Mouse (Mus musculus): Measurements from ENCODE around the gene Btc. TPM values are rescaled to one million over a fixed set of nuclear protein-coding genes. Genes with fewer than 3 reads are reported as not detected.
A peak's percentile ranks its signal among the peaks of the same experiment; 100 is the strongest.

Gene Btc
- polyA plus RNA-seq (2015; fragmentation: Nextera tagmentation; extraction: Ambion mirVana) = 7.0 and 8.8 TPM in 2 replicates

DNA sequence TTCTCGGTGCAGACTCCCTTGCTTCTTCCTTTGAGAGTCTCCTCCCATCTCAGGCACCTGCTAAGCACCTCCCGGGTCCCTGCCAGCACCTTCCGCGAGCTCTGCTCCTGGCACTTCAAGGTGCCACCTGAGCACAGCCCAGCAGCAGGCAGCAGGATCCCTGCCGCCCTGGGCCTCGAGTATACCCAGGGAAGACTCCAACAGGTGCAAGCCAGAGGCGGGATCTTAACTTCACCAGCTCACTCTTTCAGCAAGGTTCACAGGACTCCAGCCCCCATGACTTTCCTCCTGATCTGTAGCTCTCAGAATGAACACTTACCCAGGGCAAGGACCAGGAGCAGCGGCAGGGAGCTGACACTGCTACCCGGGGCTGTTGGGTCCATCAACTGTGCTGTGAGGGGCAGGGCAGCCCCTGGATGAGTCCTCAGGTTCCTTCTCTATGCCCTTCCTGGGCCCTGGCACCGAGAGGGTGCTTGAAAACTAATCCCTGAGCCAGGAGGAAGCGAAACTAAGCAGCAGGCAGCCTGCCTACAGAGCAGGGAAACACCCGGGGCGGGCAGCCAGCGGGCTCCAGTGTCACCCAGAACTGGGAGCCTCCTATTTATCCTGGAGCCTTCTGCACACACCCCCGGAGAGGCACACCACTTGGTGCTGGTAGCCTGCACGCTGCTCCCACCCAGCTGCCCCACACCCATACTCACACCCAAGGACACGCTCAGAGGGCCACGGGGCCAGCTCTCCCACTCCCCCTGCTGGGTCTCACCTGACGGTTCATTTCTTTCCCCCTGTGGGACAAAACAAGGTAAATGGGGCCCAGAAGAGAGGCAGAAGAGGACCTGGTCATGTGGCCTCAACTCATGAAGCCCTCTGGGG lies at the start of gene Btc:
Btc (minus strand) TSS at position 656 of the 873 bp plus-strand sequence.
- H3K27ac ChIP-seq (ENCODE audit: low read length) = peak within 1 kb of the TSS; percentile 83
- H3K36me3 ChIP-seq (ENCODE audit: control insufficient read depth, insufficient read depth, low read length) = no peaks in the 10 kb centered on the region
- 7% methylated on average over 19 of the region's 19 CpGs for WGBS
- H3K27me3 ChIP-seq (ENCODE audit: control insufficient read depth, insufficient read depth, low read length) = no peaks in the 10 kb centered on the region
- peak within 1 kb of the TSS; percentile 67 for H3K4me2 ChIP-seq (ENCODE audit: low read depth, low read length)
- H3K9ac ChIP-seq (ENCODE audit: low read length) = peak within 1 kb of the TSS; percentile 78
- no peaks in the 10 kb centered on the region; the same call in 1 of the 2 replicates for H3K4me1 ChIP-seq (ENCODE audit: control insufficient read depth, insufficient read depth, low read length)
- H3K9me3 ChIP-seq (replicated peaks; ENCODE audit: control insufficient read depth, low read length) = no peaks in the 10 kb centered on the region
- peak within 1 kb of the TSS; percentile 58 for H3K4me3 ChIP-seq (replicated peaks; ENCODE audit: low read length)
- ATAC-seq (ENCODE audit: insufficient read depth, low FRiP score) = peak; percentile 92

DNA sequence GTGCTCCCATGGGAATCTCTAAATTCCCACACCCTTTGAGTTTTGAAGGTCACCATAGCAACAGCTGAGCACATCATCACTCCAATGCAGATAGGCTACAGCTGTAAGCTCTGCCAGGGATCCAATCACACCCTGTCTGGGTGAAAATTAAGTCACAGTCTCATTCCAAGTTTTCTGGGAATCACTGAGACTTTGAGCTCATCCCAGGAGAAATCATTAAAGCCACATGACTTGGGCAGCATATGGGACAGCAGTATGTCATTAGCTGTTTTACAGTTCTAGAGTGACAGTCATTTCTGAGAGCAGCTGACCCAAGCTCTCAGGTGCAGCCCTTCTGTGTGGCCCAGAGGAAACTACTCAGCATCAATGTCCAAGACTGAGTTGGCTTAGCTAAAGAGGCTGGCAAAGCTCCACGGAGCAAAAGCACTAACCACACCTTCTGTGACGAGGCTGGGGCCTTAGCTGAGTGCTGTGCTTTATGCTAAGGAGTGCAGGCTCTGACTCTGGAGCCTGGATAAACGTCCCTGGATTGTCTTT lies 42.3 kb upstream of the Btc start:
- Histone ChIP-seq H3K4me3 (replicated peaks; ENCODE audit: low read length) (no peak overlapping the region), H3K9me3 (replicated peaks; ENCODE audit: control insufficient read depth, low read length) (no peaks in the 10 kb centered on the region), H3K36me3 (ENCODE audit: control insufficient read depth, insufficient read depth, low read length) (no peaks in the 10 kb centered on the region), H3K27ac (ENCODE audit: low read length) (no peak overlapping the region), H3K4me1 (ENCODE audit: control insufficient read depth, insufficient read depth, low read length) (no peaks in the 10 kb centered on the region), H3K4me2 (ENCODE audit: low read depth, low read length) (no peak overlapping the region), H3K9ac (ENCODE audit: low read length) (no peak overlapping the region), H3K27me3 (ENCODE audit: control insufficient read depth, insufficient read depth, low read length) (no peaks in the 10 kb centered on the region)
- WGBS = 21% methylated on average over 3 of the region's 3 CpGs
- ATAC-seq (ENCODE audit: insufficient read depth, low FRiP score) = peak; percentile 40; the same call in 1 of the 2 replicates

DNA sequence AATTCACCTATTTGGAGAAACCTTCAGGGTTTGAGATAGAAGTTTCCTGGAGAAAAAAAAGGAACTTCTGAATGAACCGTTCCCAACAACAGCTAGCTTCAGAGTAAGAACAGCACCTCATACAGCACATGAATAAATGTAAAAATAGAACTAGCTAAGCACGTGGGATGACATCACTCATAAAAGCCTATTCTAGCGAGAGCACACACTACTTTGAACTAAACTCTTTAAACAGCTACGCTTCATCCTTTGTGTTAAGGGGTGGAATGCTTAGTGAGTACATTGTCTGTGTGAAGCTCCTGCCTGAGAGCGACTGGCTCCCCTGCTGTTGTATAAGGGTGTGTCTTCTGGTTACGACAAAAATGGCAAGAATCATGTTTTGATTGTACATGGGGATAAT lies 33.8 kb upstream of the Btc start:
- H3K27ac ChIP-seq (ENCODE audit: low read length) = no peak overlapping the region
- no peak for ATAC-seq (ENCODE audit: insufficient read depth, low FRiP score)
- H3K36me3 ChIP-seq (ENCODE audit: control insufficient read depth, insufficient read depth, low read length) = no peaks in the 10 kb centered on the region
- H3K4me2 ChIP-seq (ENCODE audit: low read depth, low read length) = no peak overlapping the region
- 56% methylated on average over 6 of the region's 6 CpGs for WGBS
- H3K4me1 ChIP-seq (ENCODE audit: control insufficient read depth, insufficient read depth, low read length) = no peaks in the 10 kb centered on the region
- no peak overlapping the region for H3K4me3 ChIP-seq (replicated peaks; ENCODE audit: low read length)
- H3K27me3 ChIP-seq (ENCODE audit: control insufficient read depth, insufficient read depth, low read length) = no peaks in the 10 kb centered on the region
- H3K9me3 ChIP-seq (replicated peaks; ENCODE audit: control insufficient read depth, low read length) = no peaks in the 10 kb centered on the region
- no peak overlapping the region for H3K9ac ChIP-seq (ENCODE audit: low read length)

DNA sequence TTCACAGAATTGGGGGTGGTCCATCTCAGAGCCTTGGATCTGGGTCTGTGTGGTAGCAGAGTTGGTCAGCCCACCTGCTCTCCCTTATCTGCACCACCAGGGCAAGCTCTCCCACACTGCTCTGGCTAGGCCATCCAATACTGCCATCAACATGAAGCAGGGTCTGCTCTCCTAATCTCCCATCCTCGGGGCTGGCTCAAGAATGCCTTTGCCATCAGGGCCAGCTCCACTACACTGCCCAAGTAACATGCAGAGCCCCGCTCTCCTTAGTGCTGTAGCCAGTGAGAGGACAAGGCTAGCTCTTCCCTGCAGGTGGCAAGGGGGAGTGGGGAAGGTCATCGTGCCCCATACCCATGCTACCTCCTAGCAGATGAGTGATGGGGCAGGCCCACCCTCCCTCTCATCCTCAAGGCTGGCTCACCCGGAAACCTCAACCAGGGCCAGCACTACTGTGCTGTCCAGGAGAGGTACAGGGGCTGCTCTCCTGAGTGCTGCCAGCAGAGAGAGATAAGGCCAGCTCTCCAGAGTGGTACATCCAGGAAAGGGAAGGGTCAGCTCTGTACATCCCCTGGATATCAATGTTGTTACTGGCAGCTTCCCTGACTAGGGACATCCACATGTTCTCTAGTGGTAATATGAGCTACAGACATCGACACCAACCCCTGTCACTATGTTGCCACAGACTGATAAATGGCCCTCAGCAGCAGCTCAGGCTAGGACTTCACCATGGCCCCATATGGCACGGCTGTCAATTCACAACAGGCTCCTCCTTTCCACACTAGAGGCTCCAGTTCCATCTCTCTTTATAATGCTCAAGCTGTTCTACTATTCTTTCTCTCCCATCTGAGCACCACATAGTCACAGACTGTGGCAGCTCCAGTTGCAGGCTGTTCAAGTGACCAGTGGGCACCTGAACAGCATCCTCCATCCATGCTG lies 32.2 kb upstream of the Btc start:
- ATAC-seq (ENCODE audit: insufficient read depth, low FRiP score) = no peak; the same call in 1 of the 2 replicates
- no peak overlapping the region for H3K9ac ChIP-seq (ENCODE audit: low read length)
- no peak overlapping the region for H3K27ac ChIP-seq (ENCODE audit: low read length)
- 61% methylated on average over 6 of the region's 6 CpGs for WGBS
- no peaks in the 10 kb centered on the region for H3K9me3 ChIP-seq (replicated peaks; ENCODE audit: control insufficient read depth, low read length)
- no peaks in the 10 kb centered on the region for H3K36me3 ChIP-seq (ENCODE audit: control insufficient read depth, insufficient read depth, low read length)
- no peak overlapping the region for H3K4me2 ChIP-seq (ENCODE audit: low read depth, low read length)
- no peak overlapping the region for H3K4me3 ChIP-seq (replicated peaks; ENCODE audit: low read length)
- no peaks in the 10 kb centered on the region for H3K27me3 ChIP-seq (ENCODE audit: control insufficient read depth, insufficient read depth, low read length)
- H3K4me1 ChIP-seq (ENCODE audit: control insufficient read depth, insufficient read depth, low read length) = no peaks in the 10 kb centered on the region

DNA sequence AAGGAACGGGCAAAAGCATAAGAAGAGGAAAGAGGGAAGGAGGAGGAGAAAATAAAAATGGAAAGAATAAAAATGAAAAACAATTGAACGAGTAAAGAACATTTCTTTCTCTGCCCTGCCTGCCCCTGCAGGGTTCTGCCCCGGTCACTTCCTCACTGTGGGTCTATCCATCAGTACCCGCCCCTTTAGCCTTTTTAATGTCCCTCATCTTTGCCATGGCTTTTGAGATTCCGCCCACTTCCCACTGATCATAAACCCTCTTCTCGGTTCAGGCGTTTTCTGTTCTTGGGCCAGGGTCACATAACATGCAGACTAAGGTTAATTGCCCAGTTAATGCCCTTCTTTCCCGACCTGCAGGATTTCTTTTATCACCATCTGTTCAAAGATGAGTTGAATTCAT lies 25.8 kb upstream of the Btc start:
- no peaks in the 10 kb centered on the region for H3K9me3 ChIP-seq (replicated peaks; ENCODE audit: control insufficient read depth, low read length)
- H3K36me3 ChIP-seq (ENCODE audit: control insufficient read depth, insufficient read depth, low read length) = no peaks in the 10 kb centered on the region
- WGBS = 58% methylated on average over 8 of the region's 8 CpGs
- no peak overlapping the region for H3K27ac ChIP-seq (ENCODE audit: low read length)
- no peak for ATAC-seq (ENCODE audit: insufficient read depth, low FRiP score)
- no peaks in the 10 kb centered on the region for H3K27me3 ChIP-seq (ENCODE audit: control insufficient read depth, insufficient read depth, low read length)
- H3K4me2 ChIP-seq (ENCODE audit: low read depth, low read length) = no peak overlapping the region
- H3K9ac ChIP-seq (ENCODE audit: low read length) = no peak overlapping the region
- H3K4me1 ChIP-seq (ENCODE audit: control insufficient read depth, insufficient read depth, low read length) = no peaks in the 10 kb centered on the region
- H3K4me3 ChIP-seq (replicated peaks; ENCODE audit: low read length) = no peak overlapping the region

DNA sequence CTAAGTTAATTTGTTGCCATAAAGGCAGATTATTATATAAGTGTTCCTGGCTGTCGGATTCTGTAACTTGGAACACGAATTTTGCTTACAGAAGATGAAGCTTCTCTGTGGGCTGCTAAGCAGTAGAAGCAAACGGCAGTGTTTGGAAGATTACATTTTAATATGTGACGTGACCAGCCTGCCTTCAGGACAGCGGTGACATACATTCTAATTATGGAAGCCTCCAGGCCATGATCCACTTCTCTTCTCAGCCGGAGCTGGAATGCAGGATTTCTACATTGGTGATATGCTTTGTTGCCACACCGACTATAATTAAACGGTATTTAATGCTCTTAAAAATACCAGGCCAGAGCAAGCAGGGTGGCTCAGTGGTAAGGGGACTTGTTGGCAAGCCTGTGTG lies 11.0 kb upstream of the Btc start:
- ATAC-seq (ENCODE audit: insufficient read depth, low FRiP score) = no peak
- Histone ChIP-seq H3K4me2 (ENCODE audit: low read depth, low read length) (no peak overlapping the region), H3K4me1 (ENCODE audit: control insufficient read depth, insufficient read depth, low read length) (no peaks in the 10 kb centered on the region), H3K4me3 (replicated peaks; ENCODE audit: low read length) (no peak overlapping the region), H3K36me3 (ENCODE audit: control insufficient read depth, insufficient read depth, low read length) (no peaks in the 10 kb centered on the region), H3K27ac (ENCODE audit: low read length) (no peak overlapping the region), H3K9me3 (replicated peaks; ENCODE audit: control insufficient read depth, low read length) (0 out of 2 replicates have a peak, but pooled peaks cover 3% of the 10 kb centered on the region), H3K9ac (ENCODE audit: low read length) (no peak overlapping the region), H3K27me3 (ENCODE audit: control insufficient read depth, insufficient read depth, low read length) (no peaks in the 10 kb centered on the region)
- 84% methylated on average over 8 of the region's 8 CpGs for WGBS

DNA sequence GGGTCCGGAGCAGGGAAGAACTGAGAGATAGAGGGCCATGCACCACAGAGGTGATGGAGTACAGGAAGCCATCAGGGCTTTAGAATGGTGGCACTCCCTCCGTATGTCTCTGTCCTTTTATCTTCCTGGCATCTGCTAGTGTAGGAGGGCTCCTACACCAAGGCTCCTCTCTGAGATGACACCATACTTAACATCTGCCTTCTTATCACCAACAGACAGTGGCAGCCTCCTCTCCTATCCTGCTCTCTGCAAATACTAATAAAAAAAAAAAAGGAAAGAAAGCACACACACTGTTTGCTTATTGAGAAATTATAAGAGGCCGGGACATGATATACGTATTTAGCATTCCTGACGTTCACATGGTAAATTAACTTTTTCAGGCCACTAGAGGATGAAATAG lies 1.5 kb upstream of the Btc start:
- no peak overlapping the region for H3K9ac ChIP-seq (ENCODE audit: low read length)
- no peaks in the 10 kb centered on the region for H3K27me3 ChIP-seq (ENCODE audit: control insufficient read depth, insufficient read depth, low read length)
- no peak overlapping the region for H3K4me3 ChIP-seq (replicated peaks; ENCODE audit: low read length)
- ATAC-seq (ENCODE audit: insufficient read depth, low FRiP score) = no peak
- no peaks in the 10 kb centered on the region; the same call in 1 of the 2 replicates for H3K4me1 ChIP-seq (ENCODE audit: control insufficient read depth, insufficient read depth, low read length)
- H3K27ac ChIP-seq (ENCODE audit: low read length) = no peak overlapping the region
- H3K4me2 ChIP-seq (ENCODE audit: low read depth, low read length) = no peak overlapping the region
- H3K36me3 ChIP-seq (ENCODE audit: control insufficient read depth, insufficient read depth, low read length) = no peaks in the 10 kb centered on the region
- 64% methylated on average over 5 of the region's 5 CpGs for WGBS
- H3K9me3 ChIP-seq (replicated peaks; ENCODE audit: control insufficient read depth, low read length) = no peaks in the 10 kb centered on the region

DNA sequence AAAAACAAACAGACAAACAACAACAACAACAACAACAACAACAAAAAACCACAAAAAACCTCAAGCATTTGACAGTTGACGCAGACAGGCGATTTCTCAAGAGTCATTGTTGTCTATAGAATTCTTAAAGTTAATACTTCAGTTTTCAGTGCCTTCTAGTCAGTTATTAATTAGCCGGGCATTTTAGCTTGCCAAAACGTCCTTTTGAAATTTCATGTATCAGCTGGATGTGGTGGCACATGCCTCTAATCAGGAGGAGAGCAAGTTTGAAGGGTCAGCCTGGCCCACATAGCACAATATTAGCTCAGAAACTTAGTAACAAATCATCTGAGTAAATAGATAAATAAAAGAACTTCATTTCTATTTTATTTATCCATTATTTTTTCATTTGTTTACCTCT lies 487 bp upstream of the Btc start:
- no peak overlapping the region for H3K9ac ChIP-seq (ENCODE audit: low read length)
- H3K27me3 ChIP-seq (ENCODE audit: control insufficient read depth, insufficient read depth, low read length) = no peaks in the 10 kb centered on the region
- H3K9me3 ChIP-seq (replicated peaks; ENCODE audit: control insufficient read depth, low read length) = no peaks in the 10 kb centered on the region
- 77% methylated on average over 4 of the region's 4 CpGs for WGBS
- no peak for ATAC-seq (ENCODE audit: insufficient read depth, low FRiP score)
- H3K27ac ChIP-seq (ENCODE audit: low read length) = peak overlapping the region; percentile 83; the same call in 1 of the 2 replicates
- H3K4me1 ChIP-seq (ENCODE audit: control insufficient read depth, insufficient read depth, low read length) = no peaks in the 10 kb centered on the region; the same call in 1 of the 2 replicates
- no peak overlapping the region; the same call in 1 of the 2 replicates for H3K4me2 ChIP-seq (ENCODE audit: low read depth, low read length)
- no peak overlapping the region for H3K4me3 ChIP-seq (replicated peaks; ENCODE audit: low read length)
- H3K36me3 ChIP-seq (ENCODE audit: control insufficient read depth, insufficient read depth, low read length) = no peaks in the 10 kb centered on the region

All from stomach, embryonic 16.5 days (tissue).